Mouse (Mus musculus) G1E (cell line): ENCODE measurements around the gene Cluap1. TPM values are rescaled to one million over a fixed set of nuclear protein-coding genes. Genes with fewer than 3 reads are reported as not detected.

Source experiments
- ATAC-seq: 2 replicates; pipeline ENCODE4 v1.8.0; 2016; ENCODE audit warnings: mild to moderate bottlenecking; ENCODE audit not compliant: insufficient number of reproducible peaks, poor library complexity, low FRiP score, severe bottlenecking; ENCODE audit errors: extremely low read depth
- DNase-seq: peaks from one replicate; pipeline ENCODE4 v3.0.0; 2012; ENCODE audit warnings: low spot score
- H3K27me3 ChIP-seq: 2 replicates; pipeline ENCODE4 v1.6.1; 2012; ENCODE audit warnings: mild to moderate bottlenecking, low read length, inconsistent platforms; ENCODE audit not compliant: insufficient read depth
- H3K36me3 ChIP-seq: replicated peaks from 2 replicates; pipeline ENCODE3; 2012; ENCODE audit warnings: mild to moderate bottlenecking, inconsistent platforms
- H3K4me1 ChIP-seq: 2 replicates; pipeline ENCODE4 v1.6.1; 2012; ENCODE audit warnings: low read depth, low read length, inconsistent platforms, mixed read lengths; ENCODE audit not compliant: insufficient read depth
- H3K4me3 ChIP-seq: 2 replicates; pipeline ENCODE4 v1.5.1; 2012; ENCODE audit warnings: low read depth, mild to moderate bottlenecking, inconsistent platforms, low read length, moderate library complexity, mixed read lengths
- H3K9me3 ChIP-seq: replicated peaks from 2 replicates; pipeline ENCODE4 v1.6.1; 2012; ENCODE audit warnings: inconsistent platforms
- CTCF ChIP-seq: IDR thresholded peaks from 2 replicates; pipeline ENCODE4 v1.5.1; 2012; ENCODE audit warnings: low read depth, low read length, inconsistent platforms, mixed read lengths
- GATA1 ChIP-seq: IDR thresholded peaks from 2 replicates; pipeline ENCODE4 v1.6.1; 2012; ENCODE audit warnings: borderline replicate concordance, low read length, inconsistent platforms, mixed read lengths
- GATA2 ChIP-seq: IDR thresholded peaks from 2 replicates; pipeline ENCODE4 v1.6.1; 2012; ENCODE audit warnings: low read depth, low read length, inconsistent platforms, borderline replicate concordance
- POLR2AphosphoS5 ChIP-seq: IDR thresholded peaks from 2 replicates; pipeline ENCODE4 v1.6.1; 2012; ENCODE audit warnings: low read depth, low read length, inconsistent platforms; ENCODE audit not compliant: insufficient replicate concordance
- TAL1 ChIP-seq: conservative IDR thresholded peaks from 2 replicates; pipeline ENCODE4 v1.6.1; 2012; ENCODE audit warnings: low read depth, low read length, inconsistent platforms, mixed read lengths
- polyA plus RNA-seq: library from polyadenylated mRNA; stranded (reverse); fragments of >175 nt; gene quantifications from 2 replicates; pipeline ENCODE4 v1.2.3, GENCODE M21; 2012
- total RNA-seq, 2 experiments: library from RNA; stranded (forward) in 1 of 2; stranded (reverse) in 1 of 2; fragments of 200-1000 nt in 1 of 2; fragments of >200 nt in 1 of 2; fragmentation: Nextera tagmentation in 1 of 2; gene quantifications; 2 replicates each; pipeline ENCODE4 v1.2.3; 2014 to 2017

The Cluap1 gene
- total and polyA plus RNA-seq, 3 experiments: 12.0 to 30.4 (median 26.9) TPM

DNA sequence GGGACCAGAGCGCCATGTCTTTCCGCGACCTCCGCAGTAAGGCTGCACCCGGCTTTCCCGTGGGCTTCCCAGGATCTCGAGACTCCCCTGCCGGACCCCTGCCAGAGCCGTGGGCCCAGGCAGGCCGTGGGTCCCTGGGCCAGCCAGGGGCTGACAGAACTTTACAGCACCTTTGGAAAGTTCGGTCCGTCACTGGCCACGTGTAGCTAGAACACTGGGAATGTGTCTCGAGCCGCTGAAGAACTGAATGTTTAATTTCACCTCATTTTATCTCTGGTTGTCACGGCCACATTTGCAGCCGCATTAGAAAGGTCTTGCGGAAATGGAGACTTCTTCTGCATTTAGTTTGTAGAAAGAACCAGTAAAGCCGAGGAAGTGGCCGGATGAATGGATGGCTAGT lies 517 bp downstream of the Cluap1 start:
- H3K9me3 ChIP-seq: no peaks in the 10 kb centered on the region
- no peak for TF ChIP-seq CTCF
- TF ChIP-seq GATA1: no peak
- TF ChIP-seq POLR2AphosphoS5: no peak
- TF ChIP-seq TAL1: no peak
- no peak for TF ChIP-seq GATA2
- peaks cover 67% of the 10 kb centered on the region for H3K36me3 ChIP-seq
- H3K4me3 ChIP-seq: peak overlapping the region; percentile 86
- H3K4me1 ChIP-seq: peaks cover 19% of the 10 kb centered on the region
- DNase-seq (no peak), ATAC-seq (no peak)
- no peaks in the 10 kb centered on the region for H3K27me3 ChIP-seq

DNA sequence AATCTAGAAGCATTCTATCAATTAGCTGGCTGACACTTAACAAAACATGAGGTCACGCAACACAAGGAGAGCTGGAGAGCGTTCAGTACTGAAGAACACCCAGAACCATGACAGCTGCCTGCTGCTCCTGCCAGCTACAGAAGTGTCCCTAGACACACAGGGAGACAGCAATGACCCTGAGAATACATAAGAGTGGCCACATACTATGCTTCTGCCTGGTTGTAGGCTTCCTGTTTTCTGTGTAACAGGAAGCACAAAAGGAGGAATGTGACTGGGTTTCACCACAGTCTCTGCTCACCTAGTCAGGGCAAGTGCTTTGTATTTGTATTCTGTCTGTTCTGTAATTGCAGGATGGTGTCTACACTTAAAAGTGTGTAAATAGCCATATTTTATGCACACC lies 12.2 kb downstream of the Cluap1 start:
- Histone ChIP-seq H3K36me3 (peaks cover 94% of the 10 kb centered on the region), H3K4me3 (no peak overlapping the region), H3K9me3 (no peaks in the 10 kb centered on the region), H3K27me3 (no peaks in the 10 kb centered on the region), H3K4me1 (no peaks in the 10 kb centered on the region)
- TF ChIP-seq CTCF (no peak), TAL1 (no peak), GATA2 (no peak)
- DNase-seq: no peak
- ATAC-seq: no peak

DNA sequence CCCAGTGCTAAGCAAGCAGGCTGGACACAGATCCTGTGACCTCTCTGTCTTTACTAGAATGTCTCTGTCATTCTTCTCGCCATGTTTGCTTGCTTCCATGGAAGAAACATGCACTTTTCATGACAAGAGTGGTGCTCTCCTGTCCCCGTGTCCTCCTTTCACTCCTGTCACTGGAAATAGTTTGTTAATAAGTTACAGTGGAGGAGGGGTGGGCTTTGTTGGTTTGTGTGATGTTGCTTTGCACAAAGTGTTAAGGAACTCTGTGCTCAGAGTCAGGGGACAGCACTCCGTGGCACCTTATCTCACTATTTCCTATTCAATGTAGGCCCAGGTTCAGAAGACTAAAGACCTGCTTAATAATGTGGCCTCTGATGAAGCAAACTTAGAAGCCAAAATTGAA lies 14.9 kb downstream of the Cluap1 start:
- Histone ChIP-seq H3K4me1 (peaks cover 5% of the 10 kb centered on the region; the same call in 1 of the 2 replicates), H3K27me3 (no peaks in the 10 kb centered on the region), H3K9me3 (no peaks in the 10 kb centered on the region), H3K36me3 (peaks cover 88% of the 10 kb centered on the region), H3K4me3 (no peak overlapping the region)
- no peak for TF ChIP-seq CTCF
- TF ChIP-seq GATA2: no peak
- TF ChIP-seq GATA1: no peak
- no peak for TF ChIP-seq POLR2AphosphoS5
- ATAC-seq: no peak
- DNase-seq: no peak

DNA sequence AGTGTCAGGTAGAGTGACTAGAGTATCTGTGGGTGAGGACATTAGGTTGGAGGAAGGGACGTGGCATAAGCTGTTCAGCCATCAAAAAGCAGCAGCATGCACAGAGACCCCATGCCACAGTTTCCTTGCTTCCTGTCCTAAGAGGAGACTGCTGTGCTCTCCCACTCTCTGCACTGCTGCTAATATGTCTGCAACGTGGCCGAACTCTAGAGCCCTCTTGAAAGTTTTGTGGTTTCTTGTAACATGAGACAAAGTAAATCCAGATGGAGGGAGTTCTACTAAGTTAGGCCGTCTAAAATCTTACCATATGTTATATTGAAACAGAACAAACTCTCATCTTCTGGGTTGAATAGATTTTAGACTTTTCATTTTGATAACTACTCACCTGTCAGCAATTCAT lies 15.4 kb downstream of the Cluap1 start:
- ATAC-seq (no peak), DNase-seq (no peak)
- peaks cover 5% of the 10 kb centered on the region; the same call in 1 of the 2 replicates for H3K4me1 ChIP-seq
- TF ChIP-seq POLR2AphosphoS5: no peak
- no peak for TF ChIP-seq GATA2
- TF ChIP-seq TAL1: no peak
- no peak for TF ChIP-seq GATA1
- no peak for TF ChIP-seq CTCF
- no peaks in the 10 kb centered on the region for H3K27me3 ChIP-seq
- no peaks in the 10 kb centered on the region for H3K9me3 ChIP-seq
- peaks cover 88% of the 10 kb centered on the region for H3K36me3 ChIP-seq
- H3K4me3 ChIP-seq: no peak overlapping the region

DNA sequence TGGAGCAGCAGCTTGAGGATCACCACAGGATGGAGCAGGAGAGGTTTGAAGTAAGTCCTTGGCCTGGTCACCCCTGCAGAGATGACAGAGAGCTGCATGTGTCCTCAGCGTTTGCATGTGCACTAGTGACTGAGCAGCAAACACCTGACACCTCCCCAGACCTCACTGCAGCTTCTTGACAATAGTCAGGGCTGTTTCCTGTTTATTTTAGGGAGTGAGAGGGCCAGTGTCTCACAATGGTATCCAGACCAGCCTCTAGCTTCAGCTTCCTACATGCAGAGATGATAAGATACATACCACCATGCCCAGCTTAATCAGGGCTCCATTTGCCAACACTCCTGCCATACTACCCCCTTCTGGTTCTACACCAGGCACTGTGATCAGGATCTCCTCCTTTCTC lies 20.0 kb downstream of the Cluap1 start:
- ATAC-seq: no peak
- peaks cover 78% of the 10 kb centered on the region for H3K36me3 ChIP-seq

DNA sequence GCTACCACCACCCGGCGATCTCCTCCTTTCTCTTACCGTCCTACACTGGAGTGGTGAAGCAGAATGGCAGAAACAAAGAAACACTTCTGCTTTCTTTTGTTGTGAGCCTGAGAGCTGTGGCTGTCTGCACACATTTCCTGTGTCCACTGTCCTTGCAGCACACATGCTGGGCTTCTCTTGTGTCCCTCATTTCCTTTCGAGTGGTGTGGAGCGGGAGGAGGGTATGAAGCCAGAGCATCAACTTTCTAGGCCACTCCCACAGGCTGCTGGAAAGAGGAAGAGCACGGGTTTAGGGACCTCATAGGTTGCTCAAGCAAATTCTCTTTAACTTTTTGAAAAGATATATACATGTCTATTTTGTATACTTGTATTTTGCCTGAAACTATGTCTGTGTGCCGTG lies 20.6 kb downstream of the Cluap1 start:
- H3K36me3 ChIP-seq: peaks cover 78% of the 10 kb centered on the region
- H3K4me1 ChIP-seq: peaks cover 9% of the 10 kb centered on the region; the same call in 1 of the 2 replicates
- no peak overlapping the region for H3K4me3 ChIP-seq
- no peak for DNase-seq
- no peak for TF ChIP-seq TAL1
- no peak for TF ChIP-seq GATA2
- no peak for TF ChIP-seq GATA1
- no peaks in the 10 kb centered on the region for H3K27me3 ChIP-seq
- no peak for ATAC-seq
- no peaks in the 10 kb centered on the region for H3K9me3 ChIP-seq

More for the DNA sequence above, 20.0 kb downstream of the Cluap1 start:
- Histone ChIP-seq H3K4me3 (no peak overlapping the region), H3K9me3 (no peaks in the 10 kb centered on the region), H3K4me1 (peaks cover 6% of the 10 kb centered on the region; the same call in 1 of the 2 replicates), H3K27me3 (no peaks in the 10 kb centered on the region)
- TF ChIP-seq TAL1 (no peak), GATA2 (no peak), CTCF (no peak), GATA1 (no peak), POLR2AphosphoS5 (no peak)
- no peak for DNase-seq

DNA sequence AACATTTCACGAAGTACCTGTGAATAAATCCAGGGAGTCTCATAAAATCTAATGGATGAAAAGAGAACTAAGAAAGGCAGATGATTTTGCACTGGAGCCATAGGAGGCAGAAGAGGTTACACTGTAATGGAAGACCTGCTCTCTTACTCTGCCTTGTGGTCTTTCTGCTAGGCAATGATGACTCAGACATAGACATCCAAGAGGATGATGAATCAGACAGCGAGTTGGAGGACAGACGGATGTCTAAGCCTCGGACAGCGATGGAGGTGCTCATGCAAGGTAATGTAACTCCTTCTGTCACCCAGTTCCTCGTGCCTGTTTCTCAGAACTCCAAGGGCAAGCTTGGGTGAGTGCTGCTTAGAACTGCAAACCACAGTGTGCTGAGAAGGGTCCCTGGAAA lies 24.9 kb downstream of the Cluap1 start:
- no peak for DNase-seq
- ATAC-seq: no peak
- H3K9me3 ChIP-seq: no peaks in the 10 kb centered on the region
- TF ChIP-seq GATA2 (no peak), POLR2AphosphoS5 (no peak), CTCF (no peak), GATA1 (no peak), TAL1 (no peak)
- no peak overlapping the region for H3K4me3 ChIP-seq
- no peaks in the 10 kb centered on the region for H3K27me3 ChIP-seq
- peaks cover 81% of the 10 kb centered on the region for H3K36me3 ChIP-seq
- peaks cover 5% of the 10 kb centered on the region; the same call in 1 of the 2 replicates for H3K4me1 ChIP-seq
